Mouse (Mus musculus) brain, embryonic 14.5 days (tissue): ENCODE results near the gene Selenos. TPM values are rescaled to one million over a fixed set of nuclear protein-coding genes. Genes with fewer than 3 reads are reported as not detected.

Experiments
- DNase-seq: peaks from one replicate; pipeline ENCODE4 v3.0.0-alpha.2; 2011; ENCODE audit warnings: low read depth
- CTCF ChIP-seq: fragments of 200-500 bp; IDR thresholded peaks from 2 replicates; pipeline ENCODE4 v1.5.1; 2012; ENCODE audit warnings: inconsistent platforms, mild to moderate bottlenecking, moderate library complexity, borderline replicate concordance; ENCODE audit not compliant: insufficient read depth, insufficient read length; ENCODE audit errors: extremely low read depth
- POLR2A ChIP-seq: fragments of 200-500 bp; IDR thresholded peaks from 2 replicates; pipeline ENCODE4 v1.6.1; 2012; ENCODE audit warnings: mild to moderate bottlenecking, inconsistent platforms, borderline replicate concordance; ENCODE audit not compliant: poor library complexity, insufficient read depth, insufficient read length, severe bottlenecking; ENCODE audit errors: extremely low read depth
- polyA plus RNA-seq: library from polyadenylated mRNA; depleted of rRNA; stranded (reverse); fragments of >200 nt; gene quantifications from 2 replicates; pipeline ENCODE4 v1.2.3, GENCODE M21; 2012; rRNA removed

Selenos gene
- polyA plus RNA-seq, 1 experiment: 58.5 TPM

- peak; percentile 80 for DNase-seq
- TF ChIP-seq POLR2A: no peak
- TF ChIP-seq CTCF: no peak
Observed at GRCm38 (mm10) chr7:66138301-66138700, 58.9 kb downstream of the Selenos start.

- no peak for TF ChIP-seq CTCF
- TF ChIP-seq POLR2A: no peak
- DNase-seq: no peak
Observed at GRCm38 (mm10) chr7:66138878-66139277, 59.4 kb downstream of the Selenos start.

Other genes starting within 250 kb of the Selenos start
- 3.8 and 6.5 TPM in 2 replicates for gene Pcsk6, start 217.9 kb upstream of the Selenos start, polyA plus RNA-seq
- gene Gm45213, start 36.0 kb upstream of the Selenos start, polyA plus RNA-seq: not detected in 2 replicates
- 60.4 and 72.7 TPM in 2 replicates for gene Snrpa1, start 20.6 kb upstream of the Selenos start, polyA plus RNA-seq
- gene Chsy1, start 29.9 kb downstream of the Selenos start, polyA plus RNA-seq: 16.0 and 21.5 TPM in 2 replicates